In genomic region chr4:75277467-75278196, GRCm38 (mm10) we compare ENCODE assay signal across 8 mouse cellular contexts. TPM values are rescaled to one million over a fixed set of nuclear protein-coding genes. Genes with fewer than 3 reads are reported as not detected.
DNase-seq lines count a peak whose midpoint lies in the region; ATAC-seq and TF ChIP-seq lines count a peak whose summit lies in the region.

No protein-coding gene starts in this region.

- H3K4me2 ChIP-seq in kidney, embryonic 16.5 days (replicated peaks; ENCODE audit: low read depth, low read length): peak overlapping the region; percentile 82
- peak overlapping the region; percentile 62 for H3K4me2 ChIP-seq in limb, embryonic 14.5 days (replicated peaks; ENCODE audit: low read depth, low read length, severe bottlenecking)
- H3K4me2 ChIP-seq in stomach, embryonic 14.5 days (replicated peaks; ENCODE audit: low read depth, low read length): peak overlapping the region; percentile 76

- no peak overlapping the region for H3K27ac ChIP-seq in kidney, embryonic 16.5 days (ENCODE audit: low read length)
- H3K27ac ChIP-seq in limb, embryonic 14.5 days (replicated peaks; ENCODE audit: low read depth, low read length): no peak overlapping the region; the same call in 1 of the 2 replicates
- H3K27ac ChIP-seq in stomach, embryonic 14.5 days (ENCODE audit: low read length): no peak overlapping the region

- no peaks in the 10 kb centered on the region for H3K4me1 ChIP-seq in kidney, embryonic 16.5 days (ENCODE audit: insufficient read depth, low read length)
- H3K4me1 ChIP-seq in limb, embryonic 14.5 days (ENCODE audit: control insufficient read depth, insufficient read depth, low read length): 0 out of 2 replicates have a peak, but pooled peaks cover 2% of the 10 kb centered on the region
- no peaks in the 10 kb centered on the region for H3K4me1 ChIP-seq in stomach, embryonic 14.5 days (ENCODE audit: control insufficient read depth, insufficient read depth, low read length)

- peaks cover 15% of the 10 kb centered on the region for H3K36me3 ChIP-seq in kidney, embryonic 16.5 days (ENCODE audit: insufficient read depth, low read length)
- H3K36me3 ChIP-seq in limb, embryonic 14.5 days (ENCODE audit: control insufficient read depth, insufficient read depth, low read length): no peaks in the 10 kb centered on the region; the same call in 1 of the 2 replicates
- H3K36me3 ChIP-seq in stomach, embryonic 14.5 days (ENCODE audit: control insufficient read depth, insufficient read depth, low read length): peaks cover 3% of the 10 kb centered on the region; the same call in 1 of the 2 replicates

- peak overlapping the region; percentile 92 for H3K9ac ChIP-seq in kidney, embryonic 16.5 days (replicated peaks; ENCODE audit: low read length)
- peak overlapping the region; percentile 87 for H3K9ac ChIP-seq in limb, embryonic 14.5 days (ENCODE audit: low read depth, low read length, severe bottlenecking)
- H3K9ac ChIP-seq in stomach, embryonic 14.5 days (replicated peaks; ENCODE audit: low read depth, low read length): peak overlapping the region; percentile 71

- peak overlapping the region; percentile 74 for H3K4me3 ChIP-seq in kidney, embryonic 16.5 days (ENCODE audit: low read length)
- peak overlapping the region; percentile 73 for H3K4me3 ChIP-seq in limb, embryonic 14.5 days (replicated peaks; ENCODE audit: low read length)
- H3K4me3 ChIP-seq in stomach, embryonic 14.5 days (ENCODE audit: low read depth, low read length): peak overlapping the region; percentile 79

- no peak for TF ChIP-seq POLR2A in limb, embryonic 14.5 days (IDR thresholded peaks at IDR 0.05; ENCODE audit: borderline replicate concordance, extremely low read depth, insufficient read depth, insufficient read length)

- H3K27me3 ChIP-seq in kidney, embryonic 16.5 days (ENCODE audit: insufficient read depth, low read length): no peaks in the 10 kb centered on the region
- no peaks in the 10 kb centered on the region for H3K27me3 ChIP-seq in limb, embryonic 14.5 days (ENCODE audit: control insufficient read depth, insufficient read depth, low read length)
- H3K27me3 ChIP-seq in stomach, embryonic 14.5 days (ENCODE audit: control insufficient read depth, insufficient read depth, low read length): no peaks in the 10 kb centered on the region

- H3K9me3 ChIP-seq in kidney, embryonic 16.5 days (ENCODE audit: low read length): peaks cover 3% of the 10 kb centered on the region; the same call in 1 of the 2 replicates
- no peaks in the 10 kb centered on the region for H3K9me3 ChIP-seq in limb, embryonic 14.5 days (ENCODE audit: control insufficient read depth, low read length)
- H3K9me3 ChIP-seq in stomach, embryonic 14.5 days (ENCODE audit: control insufficient read depth, low read depth, low read length): no peaks in the 10 kb centered on the region

- no peak for DNase-seq in kidney, postnatal 4 days
- DNase-seq in adipocyte (ENCODE audit: low spot score): peak; percentile 4
- DNase-seq in fibroblast of lung, adult 2 months (ENCODE audit: low read depth): peak; percentile 0
- no peak for DNase-seq in limb, embryonic 14.5 days (ENCODE audit: low spot score)
- no peak for DNase-seq in layer of hippocampus, adult 9-11 months
- DNase-seq in ovary, adult 18-20 months (ENCODE audit: low spot score): no peak

- WGBS in kidney, embryonic 16.5 days: 9% methylated on average over 30 of the region's 30 CpGs
- WGBS in limb, embryonic 14.5 days: 8% methylated on average over 30 of the region's 30 CpGs
- WGBS in stomach, embryonic 14.5 days: 8% methylated on average over 30 of the region's 30 CpGs

- peak; percentile 95 for ATAC-seq in kidney, embryonic 16.5 days (ENCODE audit: low FRiP score, low TSS enrichment)
- ATAC-seq in limb, embryonic 14.5 days (ENCODE audit: low FRiP score, low read depth): peak; percentile 74
- ATAC-seq in stomach, embryonic 14.5 days (ENCODE audit: insufficient number of reproducible peaks, insufficient read depth, low FRiP score, low read depth): peak; percentile 84

RNA-seq across cellular contexts. Expression of gene Dmac1, which starts 0.5 kb away (rescaled TPM):
- polyA plus RNA-seq in kidney, embryonic 16.5 days (2015; fragmentation: Nextera tagmentation; extraction: Ambion mirVana): 114 and 117 TPM in 2 replicates
- polyA plus RNA-seq in limb, embryonic 14.5 days (2012; rRNA removed): 92.3 and 112 TPM in 2 replicates
- 129 and 130 TPM in 2 replicates for polyA plus RNA-seq in limb, embryonic 14.5 days (2014; fragmentation: Nextera tagmentation; extraction: Ambion mirVana)
- 122 and 137 TPM in 2 replicates for polyA plus RNA-seq in stomach, embryonic 14.5 days (2014; fragmentation: Nextera tagmentation; extraction: Ambion mirVana)

Comparison
In these comparisons a context has a peak if more than half of its experiments do, and no peak if none do; other contexts are left out.
1. DNase-seq: peak in adipocyte (single experiment) and fibroblast of lung, adult 2 months (single experiment); none in kidney, postnatal 4 days (0 of 2), limb, embryonic 14.5 days (single experiment), layer of hippocampus, adult 9-11 months (single experiment) and ovary, adult 18-20 months (single experiment).
2. Peak in every context shown above with its lines, with median percentiles within 50 percentile points of each other: ATAC-seq, H3K4me2 ChIP-seq, H3K4me3 ChIP-seq and H3K9ac ChIP-seq.